Mouse (Mus musculus) stomach, postnatal 0 days (tissue): ENCODE data around the gene Ccdc14. TPM values are rescaled to one million over a fixed set of nuclear protein-coding genes. Genes with fewer than 3 reads are reported as not detected.
A peak's percentile ranks its signal among the peaks of the same experiment; 100 is the strongest.
"Not testable (repeated sequence)": the region's sequence is repeated elsewhere in the genome, so short reads cannot be mapped to it uniquely, and the experiment has no call there.

Experiments used
- ATAC-seq: fragments of 200-750 bp; cut with Nextera tagmentation; 2 replicates; pipeline ENCODE4 v1.8.0; 2017; ENCODE audit not compliant: low FRiP score, low TSS enrichment
- DNase-seq: peaks from one replicate; pipeline ENCODE4 v3.0.0-alpha.2; 2016; ENCODE audit warnings: low spot score
- H3K27ac ChIP-seq: fragments of 300-500 bp; sonication (generic); replicated peaks from 2 replicates; pipeline ENCODE4 v1.5.1; 2014; ENCODE audit warnings: mild to moderate bottlenecking, control low read depth
- H3K27me3 ChIP-seq: fragments of 300-500 bp; sonication (generic); 2 replicates; pipeline ENCODE4 v1.6.1; 2014; ENCODE audit warnings: low read length; ENCODE audit not compliant: control insufficient read depth, insufficient read depth
- H3K36me3 ChIP-seq: fragments of 300-500 bp; sonication (generic); 2 replicates; pipeline ENCODE4 v1.6.1; 2014; ENCODE audit warnings: low read length, mixed read lengths; ENCODE audit not compliant: control insufficient read depth, insufficient read depth
- H3K4me1 ChIP-seq: fragments of 300-500 bp; sonication (generic); replicated peaks from 2 replicates; pipeline ENCODE4 v1.6.1; 2014; ENCODE audit warnings: antibody characterized with exemption; ENCODE audit not compliant: control insufficient read depth, insufficient read depth
- H3K4me2 ChIP-seq: fragments of 300-500 bp; sonication (generic); replicated peaks from 2 replicates; pipeline ENCODE4 v1.6.1; 2014; ENCODE audit warnings: low read depth, mild to moderate bottlenecking, control low read depth, moderate library complexity
- H3K4me3 ChIP-seq: fragments of 300-500 bp; sonication (generic); 2 replicates; pipeline ENCODE4 v1.5.1; 2014; ENCODE audit warnings: low read depth, low read length, control low read depth
- H3K9ac ChIP-seq: fragments of 300-500 bp; sonication (generic); 2 replicates; pipeline ENCODE4 v1.6.1; 2014; ENCODE audit warnings: mild to moderate bottlenecking, low read length, control low read depth, mixed read lengths
- H3K9me3 ChIP-seq: fragments of 300-500 bp; sonication (generic); 2 replicates; pipeline ENCODE4 v1.6.1; 2016; ENCODE audit warnings: low read length; ENCODE audit not compliant: control insufficient read depth
- CTCF ChIP-seq: IDR thresholded peaks from 2 replicates; pipeline ENCODE4 v1.5.1; 2016; ENCODE audit warnings: antibody characterized with exemption, low read depth, mild to moderate bottlenecking, moderate library complexity
- EP300 ChIP-seq: optimal IDR thresholded peaks from 2 replicates; pipeline ENCODE3; 2016; ENCODE audit warnings: antibody characterized with exemption
- WGBS: fragments of 180-500 bp; shearing (Covaris S2); extraction: QIAGEN DNeasy Blood & Tissue Kit; methylation state at CpG from one replicate; pipeline ENCODE4 v1.1.7; 2014; 5-methylcytosine and 5-hydroxymethylcytosine counted together
- polyA plus RNA-seq: library from polyadenylated mRNA; unstranded; fragments of >200 nt; fragmentation: Nextera tagmentation; extraction: Ambion mirVana; gene quantifications from 2 replicates; pipeline ENCODE4 v1.2.1, GENCODE M21; 2015

The Ccdc14 gene
- 1.8 TPM in 2 replicates for polyA plus RNA-seq

DNA sequence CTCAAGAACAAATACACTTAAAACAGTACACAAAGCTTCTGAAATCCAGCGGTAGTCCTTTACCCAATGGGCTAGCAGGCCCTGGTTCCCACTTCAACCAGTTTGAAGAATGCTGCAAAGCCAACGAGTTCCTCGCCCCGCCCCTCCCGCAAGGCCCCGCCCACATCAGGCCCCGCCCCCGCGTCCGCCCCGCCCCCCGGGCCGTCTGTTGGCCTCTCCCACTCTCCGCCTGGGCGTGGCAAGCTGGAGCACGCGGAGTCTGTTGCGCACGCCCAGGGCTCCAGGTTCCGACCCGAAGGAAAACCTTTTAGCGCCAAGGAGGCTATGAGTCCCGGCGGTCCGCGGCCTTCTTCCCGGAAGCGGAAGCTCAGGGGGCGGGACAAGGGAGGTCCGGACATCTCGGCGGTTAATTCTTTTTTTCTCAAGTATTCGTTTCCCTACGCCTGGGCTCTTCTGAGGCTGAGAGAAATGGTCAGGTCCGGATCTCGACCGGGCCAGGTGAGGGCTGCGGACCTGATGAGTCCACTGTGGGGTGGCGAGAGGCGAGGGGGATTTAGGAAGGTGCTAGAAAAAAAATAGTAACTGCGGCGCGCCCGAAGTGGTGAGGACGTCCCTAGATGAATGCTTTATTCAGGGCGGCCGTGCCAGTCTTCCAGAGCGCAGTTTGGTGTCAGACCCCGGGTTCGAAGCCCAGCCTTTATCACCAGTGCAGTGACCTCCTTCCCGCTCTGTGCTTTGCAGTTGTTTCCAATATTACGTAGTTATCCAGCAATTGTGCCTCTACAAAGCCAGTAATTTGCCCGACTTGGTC lies at the start of gene Ccdc14:
Gene Ccdc14 (plus strand): TSS at position 283 of the 811 bp plus-strand sequence.
- no peak for TF ChIP-seq CTCF
- H3K36me3 ChIP-seq, result no peaks in the 10 kb centered on the region
- no peaks in the 10 kb centered on the region for H3K9me3 ChIP-seq
- peak within 1 kb of the TSS; percentile 67 for H3K9ac ChIP-seq
- no peaks in the 10 kb centered on the region for H3K27me3 ChIP-seq
- DNase-seq, result peak; percentile 97
- peak; percentile 98 for ATAC-seq
- H3K27ac ChIP-seq, result peak within 1 kb of the TSS; percentile 86
- peak within 1 kb of the TSS; percentile 81 for H3K4me2 ChIP-seq
- 1% methylated on average over 53 of the region's 53 CpGs for WGBS
- peak within 1 kb of the TSS; percentile 64 for H3K4me3 ChIP-seq
- H3K4me1 ChIP-seq, result no peaks in the 10 kb centered on the region

GRCm38 (mm10) chr16:34643511-34644259 lies 46.7 kb upstream of the Ccdc14 start:
- TF ChIP-seq CTCF (no peak), EP300 (no peak)
- Histone ChIP-seq H3K36me3 (no peaks in the 10 kb centered on the region), H3K27ac (no peak overlapping the region), H3K27me3 (no peaks in the 10 kb centered on the region), H3K4me3 (no peak overlapping the region), H3K4me2 (no peak overlapping the region), H3K4me1 (no peaks in the 10 kb centered on the region), H3K9me3 (no peaks in the 10 kb centered on the region), H3K9ac (no peak overlapping the region)
- ATAC-seq (no peak), DNase-seq (no peak)
- WGBS, result 35% methylated on average over 8 of the region's 8 CpGs

GRCm38 (mm10) chr16:34649621-34650020 lies 40.8 kb upstream of the Ccdc14 start, which contains the start of gene Ropn1:
Gene Ropn1 (plus strand): TSS chr16:34649921.
- Histone ChIP-seq H3K27me3 (no peaks in the 10 kb centered on the region), H3K4me3 (no peak within 1 kb of the TSS), H3K36me3 (no peaks in the 10 kb centered on the region), H3K27ac (no peak within 1 kb of the TSS), H3K4me2 (no peak within 1 kb of the TSS), H3K4me1 (no peaks in the 10 kb centered on the region), H3K9ac (no peak within 1 kb of the TSS), H3K9me3 (no peaks in the 10 kb centered on the region)
- ATAC-seq (0 out of 2 replicates have a peak, but pooled peaks have one; percentile 15), DNase-seq (no peak)
- TF ChIP-seq EP300 (no peak), CTCF (no peak)
- WGBS, result 38% methylated on average over 7 of the region's 7 CpGs

DNA sequence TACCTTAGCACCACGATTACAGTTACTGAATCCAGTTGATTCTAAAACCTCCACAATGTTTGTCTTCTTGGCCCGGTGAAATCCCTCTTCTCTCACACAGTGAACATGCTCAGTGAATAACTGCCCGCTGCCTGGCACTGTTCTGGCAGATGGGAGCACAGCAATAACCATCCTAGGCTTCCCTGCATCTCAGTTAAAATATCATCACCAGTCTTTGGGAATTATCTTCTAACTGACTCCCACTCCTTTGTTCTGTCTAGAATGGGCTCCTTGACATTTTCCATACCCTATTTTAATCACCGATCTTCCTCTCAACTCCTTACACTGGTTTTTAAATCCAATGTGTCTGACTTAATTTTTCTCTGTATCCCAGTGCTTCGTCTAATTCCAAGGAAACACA lies 37.4 kb upstream of the Ccdc14 start:
- whole genome bisulfite sequencing, result 82% methylated on average over 5 of the region's 5 CpGs
- Histone ChIP-seq H3K9me3 (no peaks in the 10 kb centered on the region), H3K4me3 (no peak overlapping the region), H3K27ac (no peak overlapping the region), H3K4me1 (peaks cover 1% of the 10 kb centered on the region; the same call in 1 of the 2 replicates), H3K9ac (no peak overlapping the region), H3K36me3 (no peaks in the 10 kb centered on the region), H3K4me2 (no peak overlapping the region), H3K27me3 (no peaks in the 10 kb centered on the region)
- ATAC-seq (no peak), DNase-seq (no peak)
- TF ChIP-seq CTCF, result no peak
- no peak for TF ChIP-seq EP300

GRCm38 (mm10) chr16:34657566-34657965 lies 32.9 kb upstream of the Ccdc14 start:
- DNase-seq, H3K27ac ChIP-seq, H3K36me3 ChIP-seq, ATAC-seq, H3K9ac ChIP-seq, H3K4me1 ChIP-seq, H3K27me3 ChIP-seq, H3K9me3 ChIP-seq: not testable (repeated sequence)
- Histone ChIP-seq H3K4me3 (peak overlapping the region; percentile 24; the same call in 1 of the 2 replicates), H3K4me2 (peak overlapping the region; percentile 54)
- WGBS, result 1% methylated on average over 16 of the region's 16 CpGs

- Histone ChIP-seq H3K4me2 (peak overlapping the region; percentile 54), H3K4me3 (peak overlapping the region; percentile 24; the same call in 1 of the 2 replicates), H3K36me3 (no peaks in the 10 kb centered on the region), H3K9ac (no peak overlapping the region), H3K27me3 (no peaks in the 10 kb centered on the region), H3K9me3 (no peaks in the 10 kb centered on the region), H3K4me1 (peaks cover 3% of the 10 kb centered on the region; the same call in 1 of the 2 replicates), H3K27ac (no peak overlapping the region)
- ATAC-seq (no peak), DNase-seq (no peak)
- TF ChIP-seq EP300 (no peak), CTCF (no peak)
- whole genome bisulfite sequencing, result 30% methylated on average over 5 of the region's 5 CpGs
Measured at GRCm38 (mm10) chr16:34657983-34658382, 32.4 kb upstream of the Ccdc14 start.
